Mouse (Mus musculus) ES-E14 (cell line): ENCODE measurements around the gene Lonp2. TPM values are rescaled to one million over a fixed set of nuclear protein-coding genes. Genes with fewer than 3 reads are reported as not detected.

Experiments
- DNase-seq: peaks from one replicate; pipeline ENCODE4 v3.0.0-alpha.2; 2013; ENCODE audit warnings: low read depth, low spot score
- H3K27ac ChIP-seq: 2 replicates; pipeline ENCODE4 v1.5.1; 2012; ENCODE audit warnings: low read depth, mild to moderate bottlenecking, low read length, moderate library complexity, mixed read lengths; ENCODE audit not compliant: poor library complexity, insufficient read depth, severe bottlenecking
- H3K36me3 ChIP-seq: 2 replicates; pipeline ENCODE4 v1.6.1; 2012; ENCODE audit warnings: mild to moderate bottlenecking, low read length, moderate library complexity, mixed read lengths; ENCODE audit not compliant: control insufficient read depth, poor library complexity, insufficient read depth, severe bottlenecking
- H3K4me1 ChIP-seq, 2 experiments: fragments of 150-350 bp in 1 of 2; sonication (generic) in 1 of 2; 2 replicates each; pipeline ENCODE4 v1.6.1; 2012; ENCODE audit warnings: low read length in 2 of 2, mild to moderate bottlenecking in 1 of 2, mixed read lengths in 1 of 2; ENCODE audit not compliant: control insufficient read depth in 2 of 2, insufficient read depth in 2 of 2, poor library complexity in 1 of 2
- H3K4me3 ChIP-seq, 2 experiments: fragments of 150-350 bp in 1 of 2; sonication (generic) in 1 of 2; 2 replicates each; pipeline ENCODE4 v1.5.1; 2012; ENCODE audit warnings: low read length in 2 of 2, low read depth in 1 of 2, mild to moderate bottlenecking in 1 of 2, mixed read lengths in 1 of 2; ENCODE audit not compliant: insufficient read depth in 1 of 2, poor library complexity in 1 of 2, severe bottlenecking in 1 of 2
- H3K9ac ChIP-seq: 2 replicates; pipeline ENCODE4 v1.6.1; 2012; ENCODE audit warnings: low read depth, mild to moderate bottlenecking, low read length, mixed read lengths; ENCODE audit not compliant: poor library complexity, insufficient read depth, severe bottlenecking
- H3K9me3 ChIP-seq: fragments of 150-350 bp; sonication (generic); 2 replicates; pipeline ENCODE4 v1.6.1; 2012; ENCODE audit warnings: low read depth, mild to moderate bottlenecking, low read length; ENCODE audit not compliant: control insufficient read depth, insufficient read depth
- CHD2 ChIP-seq: IDR thresholded peaks from 2 replicates; pipeline ENCODE4 v1.6.1; 2014; ENCODE audit warnings: mild to moderate bottlenecking, low read depth, low read length, inconsistent platforms
- HCFC1 ChIP-seq: IDR thresholded peaks from 2 replicates; pipeline ENCODE4 v1.6.1; 2012; ENCODE audit warnings: low read length, inconsistent platforms, borderline replicate concordance; ENCODE audit not compliant: insufficient read depth
- MAFK ChIP-seq: IDR thresholded peaks from 2 replicates; pipeline ENCODE4 v1.6.1; 2014; ENCODE audit warnings: mild to moderate bottlenecking, low read depth, low read length, inconsistent platforms; ENCODE audit not compliant: insufficient read depth
- ZC3H11A ChIP-seq: IDR thresholded peaks from 2 replicates; pipeline ENCODE4 v1.6.1; 2012; ENCODE audit warnings: low read depth, mild to moderate bottlenecking, inconsistent platforms, low read length, borderline replicate concordance
- ZNF384 ChIP-seq: IDR thresholded peaks from 2 replicates; pipeline ENCODE4 v1.6.1; 2012; ENCODE audit warnings: low read depth, low read length, inconsistent platforms
- in situ Hi-C, 2 experiments: fragments of 600-800 bp; cut with MboI; formaldehyde crosslinking; loops; one replicate each; pipeline ENCODE4 v1.15.1; 2025; ENCODE audit warnings: low sequenced_read_pairs in 2 of 2, inconsistent platforms in 1 of 2; ENCODE audit not compliant: unreplicated experiment in 2 of 2
- total RNA-seq: library from RNA; depleted of rRNA; stranded (reverse); fragments of 300-350 nt; gene quantifications from 2 replicates; pipeline ENCODE4 v1.2.3, GENCODE M21; 2012

The Lonp2 gene
- total RNA-seq, 1 experiment: 39.1 TPM

GRCm38 (mm10) chr8:86586642-86587041 is 37.2 kb upstream of the Lonp2 start:
- Histone ChIP-seq H3K4me1 (no peaks in the 10 kb centered on the region), H3K9me3 (no peaks in the 10 kb centered on the region), H3K4me3 (no peak overlapping the region), H3K36me3 (no peaks in the 10 kb centered on the region), H3K27ac (no peak overlapping the region), H3K9ac (no peak overlapping the region)
- in situ Hi-C loops: loop anchor here in 1 of 2 experiments (10.0 kb wide), 1 partner anchor 882 kb away; the partner anchor contains the start of gene Neto2
- no peak for TF ChIP-seq ZNF384
- DNase-seq: no peak

DNA sequence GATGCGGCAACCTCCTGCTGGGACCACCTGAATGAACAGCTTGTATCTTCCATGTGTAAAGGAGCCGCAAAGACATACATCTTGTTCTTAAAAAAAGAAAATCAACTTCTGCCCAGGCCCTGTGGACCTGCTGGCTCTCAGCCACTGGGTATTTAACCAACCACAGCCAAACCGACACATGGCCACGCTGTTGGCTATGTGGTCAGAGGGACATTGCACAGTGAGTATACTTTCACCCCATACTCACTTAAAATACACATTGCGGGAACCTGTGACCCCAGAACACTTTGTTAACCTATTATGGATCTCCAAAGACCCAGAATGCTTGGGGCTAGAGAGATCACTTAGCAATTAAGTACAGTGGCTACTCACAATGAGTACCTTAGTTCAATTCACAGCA is 35.5 kb upstream of the Lonp2 start:
- H3K4me1 ChIP-seq: no peaks in the 10 kb centered on the region
- no peak overlapping the region for H3K9ac ChIP-seq
- TF ChIP-seq ZC3H11A (no peak), MAFK (no peak), ZNF384 (no peak), CHD2 (no peak), HCFC1 (no peak)
- no peak overlapping the region for H3K4me3 ChIP-seq
- DNase-seq: no peak
- H3K36me3 ChIP-seq: no peaks in the 10 kb centered on the region
- H3K9me3 ChIP-seq: no peaks in the 10 kb centered on the region
- in situ Hi-C loops: loop anchor here in 1 of 2 experiments (10.0 kb wide), 1 partner anchor 884 kb away; the partner anchor contains the start of gene Neto2
- H3K27ac ChIP-seq: no peak overlapping the region

- no peaks in the 10 kb centered on the region for H3K36me3 ChIP-seq
- H3K9ac ChIP-seq: no peak overlapping the region
- no peaks in the 10 kb centered on the region for H3K9me3 ChIP-seq
- no peak overlapping the region for H3K4me3 ChIP-seq
- no peak overlapping the region for H3K27ac ChIP-seq
- TF ChIP-seq HCFC1 (no peak), ZNF384 (no peak), CHD2 (no peak), MAFK (no peak), ZC3H11A (no peak)
- no peaks in the 10 kb centered on the region for H3K4me1 ChIP-seq
- in situ Hi-C loops: no loop called here
- DNase-seq: no peak
Observed at GRCm38 (mm10) chr8:86593099-86593498, 30.7 kb upstream of the Lonp2 start.

DNA sequence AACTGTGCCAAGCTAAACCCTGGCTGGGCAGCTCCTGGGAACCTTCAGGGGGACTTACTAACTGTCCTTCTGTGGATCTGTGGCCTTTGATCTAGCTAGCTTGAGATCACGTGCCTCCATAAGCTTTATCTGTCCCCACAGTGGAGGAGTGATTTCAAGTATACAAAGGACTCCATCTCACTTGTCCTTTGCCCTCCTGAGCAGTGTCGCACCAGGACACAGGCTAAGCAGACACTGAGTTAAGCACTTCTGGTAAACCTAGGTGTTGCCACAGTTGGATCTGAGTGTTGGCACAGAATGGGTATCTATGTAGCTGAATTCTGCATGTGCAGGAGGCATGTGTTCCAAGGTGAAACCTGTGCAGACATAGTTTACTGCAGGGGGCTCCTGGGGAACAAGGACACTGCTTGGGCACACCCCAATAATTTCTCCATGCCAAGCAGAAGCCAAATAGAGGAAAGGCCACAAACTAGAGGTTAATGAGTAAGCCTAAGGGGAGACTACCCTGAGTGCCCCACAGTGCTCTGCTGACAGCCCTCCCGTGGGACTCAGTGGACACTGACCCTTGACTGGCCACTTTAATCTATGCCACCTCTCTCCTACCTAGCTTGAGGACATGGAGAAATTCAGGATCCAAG is 29.6 kb upstream of the Lonp2 start:
- no peaks in the 10 kb centered on the region for H3K9me3 ChIP-seq
- DNase-seq: no peak
- no peak overlapping the region for H3K4me3 ChIP-seq
- no peak overlapping the region for H3K9ac ChIP-seq
- no peaks in the 10 kb centered on the region for H3K4me1 ChIP-seq
- H3K27ac ChIP-seq: no peak overlapping the region
- TF ChIP-seq ZNF384: no peak
- TF ChIP-seq MAFK: no peak
- TF ChIP-seq CHD2: no peak
- no peak for TF ChIP-seq HCFC1
- TF ChIP-seq ZC3H11A: no peak
- in situ Hi-C loops: no loop called here
- no peaks in the 10 kb centered on the region for H3K36me3 ChIP-seq

- no peak for DNase-seq
- H3K36me3 ChIP-seq: no peaks in the 10 kb centered on the region
- H3K4me3 ChIP-seq: no peak overlapping the region
- no peaks in the 10 kb centered on the region for H3K9me3 ChIP-seq
- H3K9ac ChIP-seq: no peak overlapping the region
- in situ Hi-C loops: no loop called here
- no peak overlapping the region for H3K27ac ChIP-seq
- TF ChIP-seq HCFC1: no peak
- TF ChIP-seq ZC3H11A: no peak
- TF ChIP-seq MAFK: no peak
- no peak for TF ChIP-seq CHD2
- no peak for TF ChIP-seq ZNF384
- H3K4me1 ChIP-seq: no peaks in the 10 kb centered on the region
Observed at GRCm38 (mm10) chr8:86595671-86596070, 28.2 kb upstream of the Lonp2 start.
